Mouse (Mus musculus) heart, postnatal 14 days (tissue): ENCODE results near the gene 4833439L19Rik. TPM values are rescaled to one million over a fixed set of nuclear protein-coding genes. Genes with fewer than 3 reads are reported as not detected.
A peak's percentile ranks its signal among the peaks of the same experiment; 100 is the strongest.

Source experiments
- DNase-seq, 2 experiments: peaks; one replicate each; pipeline ENCODE4 v3.0.0; 2021 to 2022
- intact Hi-C: fragments of 180-260 bp; cut with DNase I; formaldehyde crosslinking; loops from one replicate; pipeline ENCODE4 v1.15.1; 2025
- microRNA-seq, 2 experiments: library from miRNA; unstranded; fragments of <30 nt; microRNA quantifications; one replicate each; pipeline ENCODE4 v1.2.0; 2021 to 2022
- total RNA-seq, 2 experiments: library from RNA; stranded (reverse); gene quantifications; 2 replicates each; pipeline ENCODE4 v1.2.3; 2021

4833439L19Rik gene
- total RNA-seq, 2 experiments from 2014 or later = 98.6 to 102 TPM

DNA sequence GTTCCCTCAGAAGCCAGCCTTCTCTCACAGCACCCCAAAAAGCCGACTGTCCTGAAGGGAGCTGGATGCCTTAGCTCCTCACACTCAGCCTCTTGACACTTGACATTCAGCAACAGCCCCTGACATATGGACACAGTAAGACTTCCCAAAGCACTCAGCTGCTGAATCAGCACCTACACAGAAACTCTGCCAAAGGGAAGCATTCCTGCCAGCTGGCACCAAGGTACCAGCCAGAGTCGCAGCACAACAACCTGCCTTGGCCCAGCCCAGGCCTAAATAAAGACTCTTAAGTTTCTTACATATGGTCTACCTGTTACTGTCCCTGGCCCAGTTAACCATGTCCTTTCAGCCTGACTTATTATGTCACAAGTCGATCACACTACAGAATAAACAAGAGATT lies 8.4 kb downstream of the 4833439L19Rik start:
- intact Hi-C loops = no loop called here
- DNase-seq = peak; percentile 51 to 69

DNA sequence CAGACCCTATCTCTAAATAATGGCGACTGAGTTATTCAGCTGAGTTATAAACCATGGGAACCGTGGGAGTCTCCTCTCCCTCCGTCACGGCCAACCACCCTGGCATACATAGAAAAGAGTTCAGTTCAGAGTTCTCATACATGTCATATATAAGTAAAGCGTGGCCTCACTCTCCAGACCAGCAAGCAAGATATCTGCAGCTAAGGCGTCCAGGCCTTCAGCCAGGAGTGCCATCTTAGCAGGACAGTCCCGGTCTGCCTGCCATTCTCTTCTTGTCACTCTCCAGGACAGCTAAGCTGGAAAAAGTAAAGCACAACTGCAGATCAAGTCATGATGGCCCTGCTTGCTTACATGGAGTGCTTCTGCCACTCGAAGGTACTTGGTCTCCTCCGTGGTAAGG lies 9.1 kb downstream of the 4833439L19Rik start:
- intact Hi-C loops = no loop called here
- no peak for DNase-seq

DNA sequence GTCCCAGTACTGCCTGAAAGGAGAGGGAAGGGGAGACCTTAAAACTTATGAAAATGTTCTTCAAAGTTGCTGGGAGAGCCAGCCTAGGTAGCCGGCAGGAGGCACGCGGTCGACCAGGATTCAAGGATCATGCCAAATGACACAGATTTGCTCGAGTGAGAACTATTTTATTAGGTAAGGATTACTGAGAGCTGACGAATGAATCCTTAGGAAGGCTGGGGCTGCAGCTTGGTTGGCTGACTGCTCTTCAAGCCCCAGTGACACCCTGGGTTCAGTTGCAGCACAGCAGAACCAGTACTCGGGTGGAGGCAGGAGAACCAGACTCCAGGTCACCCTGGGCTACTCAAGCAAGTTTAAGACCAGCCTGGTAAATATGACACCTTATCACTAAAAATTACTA lies 17.2 kb downstream of the 4833439L19Rik start:
- intact Hi-C loops = no loop called here

DNA sequence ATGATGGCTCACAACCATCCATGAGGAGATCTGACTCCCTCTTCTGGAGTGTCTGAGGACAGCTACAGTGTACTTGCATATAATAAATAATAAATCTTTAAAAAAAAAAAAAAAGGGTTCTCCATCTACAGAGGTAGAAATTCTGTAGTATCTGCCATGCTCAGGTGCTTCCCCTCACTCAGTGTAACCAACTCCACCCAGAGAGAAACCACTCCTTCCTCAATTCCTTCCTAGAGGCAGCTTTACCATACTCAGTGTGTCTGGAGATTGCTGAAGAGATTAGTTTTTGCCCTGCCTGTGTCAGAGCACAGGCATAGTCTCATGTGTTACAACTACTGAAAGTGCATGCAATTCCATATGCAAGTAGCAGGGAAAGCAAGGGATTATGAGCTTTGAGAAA lies 33.1 kb downstream of the 4833439L19Rik start:
- intact Hi-C loops = no loop called here

More for the DNA sequence above, 17.2 kb downstream of the 4833439L19Rik start:
- DNase-seq = no peak

DNA sequence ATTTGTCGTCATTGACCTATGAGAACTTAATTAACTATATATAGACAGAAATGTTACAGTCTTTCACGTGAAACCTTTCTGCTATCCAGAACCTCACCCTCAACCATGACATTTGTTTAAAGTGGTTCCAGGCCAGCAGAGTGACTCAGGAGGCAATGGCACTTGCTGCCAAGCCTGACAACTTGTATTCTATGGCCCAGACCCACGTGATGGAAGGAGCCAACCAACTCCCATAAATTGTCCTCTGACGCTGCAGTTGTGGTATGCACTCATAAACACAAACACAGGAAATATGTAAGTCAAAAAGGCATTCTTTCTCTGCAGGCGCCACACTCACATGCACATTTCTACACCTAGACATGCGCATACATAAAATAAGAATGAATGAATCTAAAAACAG lies 38.1 kb downstream of the 4833439L19Rik start:
- DNase-seq = no peak
- intact Hi-C loops = no loop called here

More for the DNA sequence above, 33.1 kb downstream of the 4833439L19Rik start:
- DNase-seq = no peak

DNA sequence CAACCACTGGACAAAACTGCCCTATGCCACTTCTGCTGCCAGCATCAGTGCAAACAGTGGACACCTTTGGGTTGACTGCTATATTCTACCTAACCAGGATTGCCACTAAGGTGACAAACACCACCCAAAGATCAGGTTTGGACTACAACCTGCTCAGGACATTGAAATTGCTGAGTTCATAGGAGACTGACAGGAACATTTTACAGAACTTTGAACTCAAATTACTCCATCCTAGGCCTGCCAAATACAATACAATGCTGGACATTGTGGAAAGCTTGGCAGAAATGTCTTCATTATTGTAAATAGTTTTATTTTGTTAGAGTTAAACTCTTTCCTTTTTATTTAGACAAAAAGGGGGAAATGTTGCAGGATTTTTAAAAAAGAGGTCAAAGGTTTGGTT lies 44.1 kb downstream of the 4833439L19Rik start:
- no peak for DNase-seq
- intact Hi-C loops = no loop called here

DNA sequence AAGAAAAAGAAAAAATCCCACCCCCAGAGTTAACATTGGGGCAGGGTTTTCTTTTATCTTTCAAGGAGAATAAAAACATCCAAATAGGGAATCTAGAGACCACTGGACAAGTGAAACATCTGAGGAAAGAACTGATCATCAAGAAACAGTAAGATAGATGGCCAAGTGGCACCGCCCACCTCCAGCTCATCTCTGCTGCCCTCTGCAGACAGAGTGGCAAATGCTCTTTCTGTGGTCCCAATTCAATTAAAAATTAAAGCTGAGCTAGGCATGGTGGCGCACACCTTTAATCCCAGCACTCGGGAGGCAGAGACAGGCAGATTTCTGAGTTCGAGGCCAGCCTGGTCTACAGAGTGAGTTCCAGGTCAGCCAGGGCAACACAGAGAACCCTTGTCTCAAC lies 45.0 kb downstream of the 4833439L19Rik start:
- peak in 1 of 2 experiments; percentile 21 for DNase-seq
- intact Hi-C loops = no loop called here

DNA sequence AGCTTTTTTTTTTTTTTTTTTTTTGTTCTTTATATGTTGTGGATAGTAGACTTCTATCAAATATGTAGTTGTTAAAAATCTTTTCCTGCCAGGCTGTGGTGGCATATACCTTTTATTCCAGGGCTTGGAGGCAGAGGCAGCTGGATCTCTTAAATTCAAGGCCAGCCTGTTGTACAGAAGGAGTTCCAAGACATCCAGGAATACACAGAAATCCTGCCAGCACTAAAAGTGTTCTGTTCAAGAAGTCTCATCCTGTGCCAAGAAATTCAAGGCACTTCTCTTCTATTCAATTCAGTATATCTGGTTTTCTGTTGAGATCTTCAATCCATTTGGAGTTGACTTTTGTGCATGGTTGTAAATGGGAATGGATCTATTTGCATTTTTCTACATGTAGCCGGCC lies 59.3 kb downstream of the 4833439L19Rik start:
- no peak for DNase-seq
- intact Hi-C loops = loop anchor here (2.0 kb wide), 1 partner anchor 37 kb away; the partner anchor contains the start of gene Thoc3

DNA sequence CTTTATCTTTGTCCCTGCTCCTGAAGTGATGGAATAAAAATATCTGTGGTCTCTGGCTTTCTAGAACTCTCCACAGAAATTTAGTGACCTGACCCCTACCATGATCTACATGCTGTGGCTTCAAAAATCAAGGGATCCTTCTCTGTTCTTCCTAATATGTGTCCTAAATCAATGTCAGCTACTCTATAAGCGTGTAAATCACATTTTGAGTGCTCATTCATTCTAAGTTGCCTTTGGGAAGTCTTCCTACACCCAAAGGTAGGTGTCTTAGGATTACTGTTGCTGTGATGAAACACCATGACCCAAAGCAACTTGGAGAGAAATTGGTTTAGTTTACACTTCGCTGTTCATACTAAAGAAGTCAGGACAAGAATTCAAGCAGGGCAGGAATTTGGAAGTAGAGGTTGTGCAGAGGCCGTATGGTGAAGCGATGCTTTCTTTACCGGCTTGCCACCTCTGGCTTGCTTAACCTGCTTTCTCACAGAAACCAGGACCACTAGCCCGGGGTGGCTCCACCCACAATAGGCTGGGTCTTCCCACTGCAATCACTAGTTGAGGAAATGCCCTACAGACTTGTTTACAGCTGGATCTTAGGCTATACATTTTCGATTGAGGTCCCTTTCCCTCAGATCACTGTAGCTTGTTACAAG lies 60.5 kb downstream of the 4833439L19Rik start:
- intact Hi-C loops = loop anchor here (2.0 kb wide), 1 partner anchor 36 kb away; the partner anchor contains the start of gene Thoc3

DNA sequence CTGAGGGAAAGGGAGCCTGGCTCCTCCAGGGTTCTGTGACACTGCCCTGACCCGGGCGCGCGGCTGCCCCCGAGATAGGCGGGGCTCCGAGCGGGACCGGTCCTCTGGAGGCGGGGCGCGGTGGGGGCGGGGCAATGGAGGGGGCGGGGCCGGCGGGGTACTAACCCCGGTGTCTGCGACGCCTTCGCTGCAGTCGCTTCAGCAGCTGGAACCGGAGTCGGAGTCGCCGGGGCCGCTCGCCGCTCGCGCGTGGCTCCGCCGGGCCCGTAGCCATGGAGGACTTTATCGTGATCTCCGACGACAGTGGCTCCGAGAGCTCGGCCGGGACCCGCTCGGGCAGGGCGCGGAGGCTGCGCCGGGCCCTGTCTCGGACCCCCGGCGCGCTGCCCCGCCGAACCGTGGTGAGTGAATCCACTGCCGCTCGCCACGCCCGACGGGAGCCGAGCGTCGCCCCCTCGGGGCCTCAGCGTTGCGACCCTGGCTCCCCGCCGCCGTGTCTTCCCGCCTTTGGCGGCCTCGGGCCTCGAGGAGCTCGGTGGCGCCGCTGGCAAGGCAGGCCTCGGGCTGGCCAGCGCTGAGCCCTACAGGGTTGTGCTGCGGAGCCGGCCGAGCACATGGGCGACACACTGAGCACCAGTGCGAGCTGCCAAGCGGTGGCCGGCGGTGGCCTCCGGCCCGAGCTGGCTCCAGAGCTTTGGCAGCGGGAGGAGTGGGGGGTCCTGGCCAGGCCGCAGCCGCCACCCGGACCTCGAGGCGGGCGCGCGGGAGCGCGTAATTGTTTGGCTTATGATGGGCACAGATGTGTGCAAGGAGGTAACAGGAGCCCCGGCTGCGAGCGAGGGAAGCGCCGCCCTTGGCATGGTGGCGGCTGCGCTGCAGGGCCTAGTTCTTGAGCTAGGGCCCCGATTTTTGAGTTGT lies 61.4 kb downstream of the 4833439L19Rik start, which contains the start of gene Simc1:
TSS of gene Simc1 (plus strand) at position 176 of the 918 bp plus-strand sequence.
- DNase-seq = peak; percentile 77 to 78
- intact Hi-C loops = loop anchor here (2.0 kb wide), 1 partner anchor 35 kb away; the partner anchor contains the start of gene Thoc3

More for the DNA sequence above, 60.5 kb downstream of the 4833439L19Rik start:
- no peak for DNase-seq

DNA sequence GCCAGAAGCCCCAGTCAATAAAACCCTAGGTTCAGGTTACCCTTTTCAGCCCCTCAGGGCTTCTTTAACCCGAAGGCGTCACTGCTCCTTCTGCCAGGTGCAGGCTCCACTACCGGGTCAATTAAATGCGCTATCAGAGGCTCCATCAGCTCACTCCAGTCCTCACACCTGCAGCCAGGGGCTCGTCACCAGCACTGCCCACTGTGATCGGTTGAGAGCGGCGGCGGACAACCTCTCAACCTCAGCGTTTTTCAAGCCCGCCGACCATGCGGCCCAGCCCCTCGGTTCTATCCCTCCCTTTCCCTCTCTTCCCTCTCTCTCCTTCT lies 62.0 kb downstream of the 4833439L19Rik start:
- no peak for DNase-seq
- intact Hi-C loops = no loop called here

DNA sequence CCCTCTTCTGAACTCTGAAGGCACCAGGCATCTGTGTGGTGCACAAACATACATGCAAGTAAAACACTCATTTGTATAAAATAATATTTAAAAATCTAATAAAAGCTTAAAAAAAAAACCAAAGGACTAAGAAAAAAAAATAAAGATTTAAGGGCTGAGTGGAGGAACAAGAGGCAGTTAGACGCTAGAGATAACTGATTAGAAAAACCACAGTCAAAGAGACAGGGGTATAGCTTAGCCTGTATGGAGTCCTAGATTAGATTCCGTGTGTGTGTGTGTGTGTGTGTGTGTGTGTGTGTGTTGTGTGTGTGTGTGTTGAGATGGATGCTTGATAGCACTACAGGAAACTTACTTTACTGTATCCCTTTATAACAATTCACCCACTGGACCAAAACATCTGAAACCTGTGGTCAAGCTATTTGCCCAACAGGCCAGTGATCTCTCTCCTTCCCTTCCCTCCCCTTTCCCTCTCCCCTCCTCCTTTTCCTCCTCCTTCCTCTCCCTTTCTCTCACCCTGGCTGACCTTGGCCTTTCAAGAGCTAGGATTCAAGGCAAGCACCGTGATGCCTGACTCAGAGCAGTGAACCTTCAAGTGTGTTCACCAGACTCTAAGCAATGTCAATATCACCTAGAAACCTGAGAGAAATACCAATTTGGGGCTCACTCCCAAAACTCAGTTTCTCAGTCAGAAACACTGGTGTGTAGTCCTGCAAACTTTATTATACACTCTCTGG lies 63.1 kb downstream of the 4833439L19Rik start:
- no peak for DNase-seq
- intact Hi-C loops = no loop called here

DNA sequence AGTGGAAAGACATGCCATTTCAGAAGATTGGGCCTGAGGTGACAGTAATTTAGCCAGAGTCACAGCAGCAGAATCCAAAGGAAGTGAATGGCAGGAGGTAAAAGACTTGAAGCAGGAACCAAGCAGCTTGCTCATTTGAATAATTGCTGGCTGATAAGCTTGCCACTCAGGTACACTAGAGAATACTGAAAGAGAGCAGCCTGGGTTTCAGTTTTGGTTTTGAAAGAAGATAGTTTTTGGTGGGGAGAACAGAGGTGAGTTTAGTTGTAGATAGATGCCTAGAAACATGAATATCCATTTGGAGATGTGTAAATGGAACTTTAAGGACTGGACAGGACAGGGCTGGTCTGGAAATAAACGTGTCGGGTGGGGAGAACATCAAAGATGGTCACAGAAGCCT lies 63.9 kb downstream of the 4833439L19Rik start:
- intact Hi-C loops = no loop called here
- no peak for DNase-seq

Small RNA genes lying within 50 kb of the gene (microRNA-seq; reads per million reads assigned to microRNA genes)
- gene Gm24195 = 0 reads per million in 2 experiments

Other genes with a start within 250 kb of the 4833439L19Rik start
- 1 to 10 TPM; 4.5 to 5.1 TPM for gene Cplx2, start 194.1 kb downstream of the 4833439L19Rik start, total RNA-seq
- 10 to 100 TPM; 23.4 to 26.0 TPM for gene Thoc3, start 96.6 kb downstream of the 4833439L19Rik start, total RNA-seq
- 1 to 10 TPM; 1.8 to 2.8 TPM for gene Simc1, start 61.7 kb downstream of the 4833439L19Rik start, total RNA-seq
- gene Arl10, start 9.6 kb upstream of the 4833439L19Rik start, total RNA-seq = 1 to 10 TPM; 8.1 to 8.4 TPM
- 10 to 100 TPM; 14.7 to 15.1 TPM for gene Nop16, start 24.7 kb upstream of the 4833439L19Rik start, total RNA-seq
- 100 to 1,000 TPM; 216 to 231 TPM for gene Higd2a, start 24.8 kb upstream of the 4833439L19Rik start, total RNA-seq
- 10 to 100 TPM; 91.8 to 93.1 TPM for gene Cltb, start 45.9 kb upstream of the 4833439L19Rik start, total RNA-seq
- 10 to 100 TPM; 29.7 to 31.4 TPM for gene Faf2, start 56.3 kb upstream of the 4833439L19Rik start, total RNA-seq
- gene Rnf44, start 128.5 kb upstream of the 4833439L19Rik start, total RNA-seq = 10 to 100 TPM; 55.6 to 57.8 TPM
- not detected for gene Cdhr2, start 136.0 kb upstream of the 4833439L19Rik start, total RNA-seq
- gene Gprin1, start 184.4 kb upstream of the 4833439L19Rik start, total RNA-seq = not detected
- not detected for gene Sncb, start 201.2 kb upstream of the 4833439L19Rik start, total RNA-seq
- gene Eif4e1b, start 218.6 kb upstream of the 4833439L19Rik start, total RNA-seq = not detected
- 10 to 100 TPM in 1 of 2 experiments, 1 to 10 TPM in 1; 9.0 to 12.1 TPM for gene Tspan17, start 223.9 kb upstream of the 4833439L19Rik start, total RNA-seq